Mouse (Mus musculus) 3T3-L1 (cell line): Measurements from ENCODE around the gene Unc119.

ENCODE experiments used
- DNase-seq: peaks from one replicate; pipeline ENCODE4 v3.0.0-alpha.2; 2015; ENCODE audit warnings: low read depth, low spot score

Gene Unc119

GRCm38 (mm10) chr11:78371711-78372110 is 28.4 kb downstream of the Unc119 start:
- DNase-seq = no peak

GRCm38 (mm10) chr11:78372166-78372565 is 28.9 kb downstream of the Unc119 start:
- DNase-seq = peak; percentile 58

- peak; percentile 33 for DNase-seq
These were observed 29.3 kb downstream of the Unc119 start for GRCm38 (mm10) chr11:78372610-78373009.

GRCm38 (mm10) chr11:78374147-78374546 is 30.9 kb downstream of the Unc119 start:
- no peak for DNase-seq

- DNase-seq = no peak
These were observed 34.4 kb downstream of the Unc119 start for GRCm38 (mm10) chr11:78377549-78378159.

- DNase-seq = no peak
These were observed 37.1 kb downstream of the Unc119 start for GRCm38 (mm10) chr11:78380351-78380750.

- no peak for DNase-seq
These were observed 37.7 kb downstream of the Unc119 start for GRCm38 (mm10) chr11:78380996-78381395.

- no peak for DNase-seq
These were observed 39.0 kb downstream of the Unc119 start for GRCm38 (mm10) chr11:78382286-78382685.

GRCm38 (mm10) chr11:78382701-78383100 is 39.4 kb downstream of the Unc119 start:
- peak; percentile 92 for DNase-seq

GRCm38 (mm10) chr11:78385776-78386175 is 42.5 kb downstream of the Unc119 start:
- no peak for DNase-seq

GRCm38 (mm10) chr11:78386508-78387043 is 43.3 kb downstream of the Unc119 start, which contains the start of gene Foxn1:
Foxn1 (minus strand) TSS chr11:78386558.
- no peak for DNase-seq

GRCm38 (mm10) chr11:78392728-78393127 is 49.4 kb downstream of the Unc119 start:
- no peak for DNase-seq

GRCm38 (mm10) chr11:78396950-78397349 is 53.7 kb downstream of the Unc119 start:
- DNase-seq = no peak

- peak; percentile 47 for DNase-seq
These were observed 54.1 kb downstream of the Unc119 start for GRCm38 (mm10) chr11:78397397-78397796.

GRCm38 (mm10) chr11:78398212-78398611 is 54.9 kb downstream of the Unc119 start:
- no peak for DNase-seq
